Mouse (Mus musculus) testis, adult 2 months (tissue): ENCODE results near the gene Ms4a6d.

Experiments
- CTCF ChIP-seq: fragments of 200-500 bp; IDR thresholded peaks from 2 replicates; pipeline ENCODE4 v1.5.1; 2012; ENCODE audit warnings: low read depth, mild to moderate bottlenecking, inconsistent platforms, low read length, moderate library complexity; ENCODE audit not compliant: control insufficient read depth, insufficient read depth, insufficient replicate concordance
- POLR2A ChIP-seq: fragments of 200-500 bp; IDR thresholded peaks from 2 replicates; pipeline ENCODE4 v1.6.1; 2012; ENCODE audit warnings: low read depth, mild to moderate bottlenecking, inconsistent platforms, low read length, moderate library complexity; ENCODE audit not compliant: control insufficient read depth

DNA sequence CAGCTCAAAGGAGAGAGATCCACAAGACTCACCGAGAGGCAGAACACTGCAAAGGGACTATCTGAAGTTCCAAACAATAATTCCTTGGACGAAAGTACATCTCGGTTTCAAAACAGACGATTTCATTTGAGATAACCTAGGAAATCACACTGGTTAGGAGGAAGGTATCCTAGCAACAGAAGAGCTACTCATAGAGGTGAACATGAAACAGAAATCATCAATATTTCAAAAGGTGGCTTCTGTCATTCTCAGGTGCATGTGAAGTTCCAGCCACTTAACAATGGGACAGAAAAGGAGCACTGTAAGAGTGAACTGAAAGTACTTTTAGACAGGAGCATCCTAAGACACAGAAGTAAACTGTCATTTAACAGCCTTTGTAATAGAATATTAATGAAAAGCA lies 44.9 kb upstream of the Ms4a6d start:
- TF ChIP-seq CTCF (no peak), POLR2A (no peak)
